ENCODE assay signal across 20 mouse cellular contexts in genomic region chr5:88594173-88594569, GRCm38 (mm10). TPM values are rescaled to one million over a fixed set of nuclear protein-coding genes. Genes with fewer than 3 reads are reported as not detected.
DNase-seq lines count a peak whose midpoint lies in the region; ATAC-seq and TF ChIP-seq lines count a peak whose summit lies in the region.
"Had no signal": no experiment of that assay in that cellular context is flagged by ENCODE, and none has a peak within 500 bp of the region (broad histone marks: within the 10 kb centered on the region; RNA-seq: fewer than 3 reads in every experiment).

No protein-coding gene starts in this region.

- ATAC-seq in kidney, embryonic 16.5 days (ENCODE audit: low FRiP score, low TSS enrichment) = no peak
- no peak; the same call in 1 of the 2 replicates for ATAC-seq in kidney, embryonic 14.5 days (ENCODE audit: low FRiP score, low TSS enrichment)
- peak; percentile 70 for ATAC-seq in intestine, postnatal 0 days
- peak; percentile 35; the same call in 1 of the 2 replicates for ATAC-seq in liver, embryonic 13.5 days (ENCODE audit: low read depth)
- ATAC-seq in stomach, embryonic 15.5 days (ENCODE audit: insufficient read depth, low FRiP score, low read depth) = no peak
- no peak for ATAC-seq in megakaryocyte-erythroid progenitor cell, adult 5-6 weeks (replicated peaks; ENCODE audit: low FRiP score, low TSS enrichment, poor library complexity, severe bottlenecking)
- ATAC-seq in forebrain, embryonic 16.5 days = no peak
- ATAC-seq: forebrain, postnatal 0 days had no signal

- H3K9ac ChIP-seq in kidney, embryonic 16.5 days (replicated peaks; ENCODE audit: low read length) = no peak overlapping the region
- H3K9ac ChIP-seq in kidney, embryonic 14.5 days (ENCODE audit: low read depth, low read length) = no peak overlapping the region
- 0 out of 2 replicates have a peak overlapping the region, but pooled peaks have one; percentile 37 for H3K9ac ChIP-seq in intestine, postnatal 0 days (ENCODE audit: low read depth, low read length)
- no peak overlapping the region; the same call in 1 of the 2 replicates for H3K9ac ChIP-seq in liver, embryonic 13.5 days
- no peak overlapping the region for H3K9ac ChIP-seq in stomach, embryonic 15.5 days
- no peak overlapping the region for H3K9ac ChIP-seq in forebrain, embryonic 16.5 days (replicated peaks; ENCODE audit: low read depth, low read length)
- H3K9ac ChIP-seq: embryonic facial prominence, embryonic 13.5 days; forebrain, postnatal 0 days; hindbrain, embryonic 14.5 days had no signal

- H3K4me3 ChIP-seq in kidney, embryonic 16.5 days (ENCODE audit: low read length) = 0 out of 2 replicates have a peak overlapping the region, but pooled peaks have one; percentile 8
- no peak overlapping the region for H3K4me3 ChIP-seq in kidney, embryonic 14.5 days (ENCODE audit: low read length)
- peak overlapping the region; percentile 38 for H3K4me3 ChIP-seq in intestine, postnatal 0 days (ENCODE audit: low read depth, low read length)
- H3K4me3 ChIP-seq in liver, embryonic 13.5 days (replicated peaks) = peak overlapping the region; percentile 39
- H3K4me3 ChIP-seq in stomach, embryonic 15.5 days (replicated peaks) = no peak overlapping the region
- H3K4me3 ChIP-seq in forebrain, embryonic 16.5 days (replicated peaks; ENCODE audit: low read length) = no peak overlapping the region
- H3K4me3 ChIP-seq: embryonic facial prominence, embryonic 13.5 days; heart, embryonic 10.5 days; left cerebral cortex, adult 2 months; limb, embryonic 10.5 days had no signal

- TF ChIP-seq CTCF in intestine, postnatal 0 days (IDR thresholded peaks at IDR 0.05; ENCODE audit: low read depth) = no peak

- peak overlapping the region; percentile 32; the same call in 1 of the 2 replicates for H3K27ac ChIP-seq in kidney, embryonic 16.5 days (ENCODE audit: low read length)
- H3K27ac ChIP-seq in kidney, embryonic 14.5 days (ENCODE audit: low read depth, low read length) = no peak overlapping the region
- peak overlapping the region; percentile 90 for H3K27ac ChIP-seq in intestine, postnatal 0 days (ENCODE audit: low read depth, low read length)
- H3K27ac ChIP-seq in liver, embryonic 13.5 days = peak overlapping the region; percentile 66; the same call in 1 of the 2 replicates
- peak overlapping the region; percentile 41; the same call in 1 of the 2 replicates for H3K27ac ChIP-seq in stomach, embryonic 15.5 days
- H3K27ac ChIP-seq in forebrain, embryonic 16.5 days (ENCODE audit: low read length) = no peak overlapping the region
- H3K27ac ChIP-seq: embryonic facial prominence, embryonic 13.5 days; heart, embryonic 10.5 days; hindbrain, embryonic 14.5 days; left cerebral cortex, adult 2 months; limb, embryonic 10.5 days had no signal

- 86% methylated on average over 7 of the region's 7 CpGs for WGBS in kidney, embryonic 16.5 days
- 89% methylated on average over 7 of the region's 7 CpGs for WGBS in kidney, embryonic 14.5 days
- WGBS in intestine, postnatal 0 days = 47% methylated on average over 7 of the region's 7 CpGs
- 59% methylated on average over 7 of the region's 7 CpGs for WGBS in liver, embryonic 13.5 days (ENCODE audit: insufficient replicate concordance)
- 79% methylated on average over 7 of the region's 7 CpGs for WGBS in stomach, embryonic 15.5 days
- 99% methylated on average over 7 of the region's 7 CpGs for WGBS in forebrain, embryonic 16.5 days

- no peaks in the 10 kb centered on the region for H3K9me3 ChIP-seq in kidney, embryonic 16.5 days (ENCODE audit: low read length)
- H3K9me3 ChIP-seq in kidney, embryonic 14.5 days (ENCODE audit: control insufficient read depth, low read length) = no peaks in the 10 kb centered on the region
- H3K9me3 ChIP-seq in intestine, postnatal 0 days (ENCODE audit: control insufficient read depth) = no peaks in the 10 kb centered on the region
- no peaks in the 10 kb centered on the region for H3K9me3 ChIP-seq in liver, embryonic 13.5 days (replicated peaks)
- no peaks in the 10 kb centered on the region for H3K9me3 ChIP-seq in stomach, embryonic 15.5 days
- no peaks in the 10 kb centered on the region for H3K9me3 ChIP-seq in forebrain, embryonic 16.5 days (ENCODE audit: control insufficient read depth, low read length)
- H3K9me3 ChIP-seq: embryonic facial prominence, embryonic 13.5 days; heart, embryonic 10.5 days; limb, embryonic 10.5 days had no signal

- 0 out of 2 replicates have a peak, but pooled peaks cover 10% of the 10 kb centered on the region for H3K4me1 ChIP-seq in kidney, embryonic 16.5 days (ENCODE audit: insufficient read depth, low read length)
- H3K4me1 ChIP-seq in kidney, embryonic 14.5 days (ENCODE audit: control insufficient read depth, insufficient read depth, low read length) = no peaks in the 10 kb centered on the region
- H3K4me1 ChIP-seq in intestine, postnatal 0 days (replicated peaks; ENCODE audit: control insufficient read depth, insufficient read depth, low read length) = no peaks in the 10 kb centered on the region; the same call in 1 of the 2 replicates
- H3K4me1 ChIP-seq in liver, embryonic 13.5 days (replicated peaks) = peaks cover 24% of the 10 kb centered on the region
- no peaks in the 10 kb centered on the region for H3K4me1 ChIP-seq in stomach, embryonic 15.5 days
- H3K4me1 ChIP-seq in forebrain, embryonic 16.5 days (replicated peaks; ENCODE audit: control insufficient read depth, insufficient read depth, low read length) = no peaks in the 10 kb centered on the region; the same call in none of the 2 replicates
- H3K4me1 ChIP-seq: embryonic facial prominence, embryonic 13.5 days; heart, embryonic 10.5 days; limb, embryonic 10.5 days had no signal

- no peak overlapping the region for H3K4me2 ChIP-seq in kidney, embryonic 16.5 days (replicated peaks; ENCODE audit: low read depth, low read length)
- H3K4me2 ChIP-seq in kidney, embryonic 14.5 days (replicated peaks; ENCODE audit: low read depth, low read length) = no peak overlapping the region
- H3K4me2 ChIP-seq in intestine, postnatal 0 days (replicated peaks; ENCODE audit: low read depth) = peak overlapping the region; percentile 60
- H3K4me2 ChIP-seq in liver, embryonic 13.5 days = peak overlapping the region; percentile 36
- no peak overlapping the region; the same call in 1 of the 2 replicates for H3K4me2 ChIP-seq in stomach, embryonic 15.5 days
- H3K4me2 ChIP-seq in forebrain, embryonic 16.5 days (ENCODE audit: low read length) = no peak overlapping the region
- H3K4me2 ChIP-seq: embryonic facial prominence, embryonic 13.5 days; hindbrain, embryonic 14.5 days; midbrain, embryonic 11.5 days had no signal

- DNase-seq in liver, embryonic 13.5 days = no peak
- DNase-seq: adrenal gland, adult 2 months; cerebellum, adult 9-11 months; forebrain, postnatal 0 days; heart, postnatal 10 days; lung, adult 2 months; retina, postnatal 1 day; thymus, postnatal 36 days had no signal

- no peaks in the 10 kb centered on the region for H3K36me3 ChIP-seq in kidney, embryonic 16.5 days (ENCODE audit: insufficient read depth, low read length)
- no peaks in the 10 kb centered on the region for H3K36me3 ChIP-seq in kidney, embryonic 14.5 days (ENCODE audit: control insufficient read depth, insufficient read depth, low read length)
- peaks cover 4% of the 10 kb centered on the region; the same call in 1 of the 2 replicates for H3K36me3 ChIP-seq in intestine, postnatal 0 days (ENCODE audit: control insufficient read depth, insufficient read depth)
- no peaks in the 10 kb centered on the region for H3K36me3 ChIP-seq in liver, embryonic 13.5 days
- H3K36me3 ChIP-seq in stomach, embryonic 15.5 days = no peaks in the 10 kb centered on the region
- H3K36me3 ChIP-seq in forebrain, embryonic 16.5 days (ENCODE audit: control insufficient read depth, insufficient read depth) = no peaks in the 10 kb centered on the region
- H3K36me3 ChIP-seq: embryonic facial prominence, embryonic 13.5 days; heart, embryonic 10.5 days; limb, embryonic 10.5 days had no signal

- no peaks in the 10 kb centered on the region for H3K27me3 ChIP-seq in kidney, embryonic 16.5 days (ENCODE audit: insufficient read depth, low read length)
- H3K27me3 ChIP-seq in kidney, embryonic 14.5 days (ENCODE audit: control insufficient read depth, insufficient read depth, low read length) = no peaks in the 10 kb centered on the region
- H3K27me3 ChIP-seq in intestine, postnatal 0 days (replicated peaks; ENCODE audit: control insufficient read depth, insufficient read depth, low read length) = no peaks in the 10 kb centered on the region
- H3K27me3 ChIP-seq in liver, embryonic 13.5 days = no peaks in the 10 kb centered on the region
- H3K27me3 ChIP-seq in stomach, embryonic 15.5 days (replicated peaks) = no peaks in the 10 kb centered on the region
- no peaks in the 10 kb centered on the region for H3K27me3 ChIP-seq in forebrain, embryonic 16.5 days (replicated peaks; ENCODE audit: control insufficient read depth, insufficient read depth, low read length)
- H3K27me3 ChIP-seq: embryonic facial prominence, embryonic 13.5 days had no signal

RNA-seq across cellular contexts. Expression of gene Rufy3, which starts 29.3 kb away (rescaled TPM):
- 15.3 and 16.8 TPM in 2 replicates for polyA plus RNA-seq in kidney, embryonic 16.5 days (2015; fragmentation: Nextera tagmentation; extraction: Ambion mirVana)
- polyA plus RNA-seq in kidney, embryonic 14.5 days (2014; fragmentation: Nextera tagmentation; extraction: Ambion mirVana) = 11.1 and 17.7 TPM in 2 replicates
- polyA plus RNA-seq in intestine, postnatal 0 days (2015; fragmentation: Nextera tagmentation; extraction: Ambion mirVana) = 10.8 and 12.4 TPM in 2 replicates
- 3.7 and 4.5 TPM in 2 replicates for polyA plus RNA-seq in liver, embryonic 13.5 days (2015; fragmentation: Nextera tagmentation; extraction: Ambion mirVana)
- 16.8 and 18.3 TPM in 2 replicates for polyA plus RNA-seq in stomach, embryonic 15.5 days (2015; fragmentation: Nextera tagmentation; extraction: Ambion mirVana)
- total RNA-seq in megakaryocyte-erythroid progenitor cell, adult 5-6 weeks (2014; fragmentation: Nextera tagmentation) = 3.8 and 11.4 TPM in 2 replicates
- total RNA-seq in megakaryocyte-erythroid progenitor cell, adult 5-6 weeks (2017) = 6.2 and 12.3 TPM in 2 replicates
- 248 and 258 TPM in 2 replicates for polyA plus RNA-seq in forebrain, embryonic 16.5 days (2015; fragmentation: Nextera tagmentation; extraction: Ambion mirVana)

RNA-seq across cellular contexts. Expression of gene Utp3, which starts 39.9 kb away (rescaled TPM):
- polyA plus RNA-seq in kidney, embryonic 16.5 days (2015; fragmentation: Nextera tagmentation; extraction: Ambion mirVana) = 73.1 and 78.0 TPM in 2 replicates
- polyA plus RNA-seq in kidney, embryonic 14.5 days (2014; fragmentation: Nextera tagmentation; extraction: Ambion mirVana) = 73.4 and 88.8 TPM in 2 replicates
- 27.8 and 31.1 TPM in 2 replicates for polyA plus RNA-seq in intestine, postnatal 0 days (2015; fragmentation: Nextera tagmentation; extraction: Ambion mirVana)
- 45.8 and 50.6 TPM in 2 replicates for polyA plus RNA-seq in liver, embryonic 13.5 days (2015; fragmentation: Nextera tagmentation; extraction: Ambion mirVana)
- polyA plus RNA-seq in stomach, embryonic 15.5 days (2015; fragmentation: Nextera tagmentation; extraction: Ambion mirVana) = 62.6 and 65.5 TPM in 2 replicates
- total RNA-seq in megakaryocyte-erythroid progenitor cell, adult 5-6 weeks (2014; fragmentation: Nextera tagmentation) = 59.1 and 76.3 TPM in 2 replicates
- 70.4 and 72.5 TPM in 2 replicates for total RNA-seq in megakaryocyte-erythroid progenitor cell, adult 5-6 weeks (2017)
- polyA plus RNA-seq in forebrain, embryonic 16.5 days (2015; fragmentation: Nextera tagmentation; extraction: Ambion mirVana) = 50.8 and 55.0 TPM in 2 replicates

Comparison
In these comparisons a context has a peak if more than half of its experiments do, and no peak if none do; other contexts are left out.
1. H3K27ac ChIP-seq: peak in kidney, embryonic 16.5 days (single experiment), intestine, postnatal 0 days (single experiment), liver, embryonic 13.5 days (single experiment) and stomach, embryonic 15.5 days (single experiment); none in kidney, embryonic 14.5 days (single experiment) and forebrain, embryonic 16.5 days (single experiment).
2. H3K4me3 ChIP-seq: peak in kidney, embryonic 16.5 days (single experiment), intestine, postnatal 0 days (single experiment) and liver, embryonic 13.5 days (single experiment); none in kidney, embryonic 14.5 days (single experiment), stomach, embryonic 15.5 days (single experiment) and forebrain, embryonic 16.5 days (single experiment).
3. ATAC-seq: peak in intestine, postnatal 0 days (single experiment) and liver, embryonic 13.5 days (single experiment); none in kidney, embryonic 16.5 days (single experiment), kidney, embryonic 14.5 days (single experiment), stomach, embryonic 15.5 days (single experiment), megakaryocyte-erythroid progenitor cell, adult 5-6 weeks (single experiment) and forebrain, embryonic 16.5 days (single experiment).
4. H3K4me2 ChIP-seq: peak in intestine, postnatal 0 days (single experiment) and liver, embryonic 13.5 days (single experiment); none in kidney, embryonic 16.5 days (single experiment), kidney, embryonic 14.5 days (single experiment), stomach, embryonic 15.5 days (single experiment) and forebrain, embryonic 16.5 days (single experiment).
5. RNA of gene Rufy3, which starts 29.3 kb away (polyA plus RNA-seq): 248 to 258 TPM in forebrain, embryonic 16.5 days; 11.1 to 17.7 TPM in kidney, embryonic 14.5 days, 16.8 to 18.3 TPM in stomach, embryonic 15.5 days, 15.3 to 16.8 TPM in kidney, embryonic 16.5 days, 10.8 to 12.4 TPM in intestine, postnatal 0 days and 3.7 to 4.5 TPM in liver, embryonic 13.5 days; every median in the first group is over 10 times any median in the second.